Mouse (Mus musculus) midbrain, embryonic 14.5 days (tissue): ENCODE measurements around the gene Galnt15. TPM values are rescaled to one million over a fixed set of nuclear protein-coding genes. Genes with fewer than 3 reads are reported as not detected.

Experiments
- ATAC-seq: fragments of 200-750 bp; cut with Nextera tagmentation; 2 replicates; pipeline ENCODE4 v1.8.0; 2017; ENCODE audit warnings: moderate number of reproducible peaks, moderate library complexity; ENCODE audit not compliant: low FRiP score, low TSS enrichment
- DNase-seq: peaks from one replicate; pipeline ENCODE4 v3.0.0-alpha.2; 2015
- H3K27ac ChIP-seq: fragments of 300-500 bp; sonication (generic); replicated peaks from 2 replicates; pipeline ENCODE4 v1.5.1; 2014; ENCODE audit warnings: mild to moderate bottlenecking, low read depth, low read length, moderate library complexity
- H3K27me3 ChIP-seq: fragments of 300-500 bp; sonication (generic); 2 replicates; pipeline ENCODE4 v1.6.1; 2014; ENCODE audit warnings: low read length, control low read depth, mixed read lengths; ENCODE audit not compliant: control insufficient read depth, insufficient read depth
- H3K36me3 ChIP-seq: fragments of 300-500 bp; sonication (generic); 2 replicates; pipeline ENCODE4 v1.6.1; 2014; ENCODE audit warnings: low read length, control low read depth; ENCODE audit not compliant: control insufficient read depth, insufficient read depth
- H3K4me1 ChIP-seq: fragments of 300-500 bp; sonication (generic); 2 replicates; pipeline ENCODE4 v1.6.1; 2014; ENCODE audit warnings: mild to moderate bottlenecking, antibody characterized with exemption, low read length, control low read depth; ENCODE audit not compliant: control insufficient read depth, insufficient read depth
- H3K4me2 ChIP-seq: fragments of 300-500 bp; sonication (generic); 2 replicates; pipeline ENCODE4 v1.6.1; 2014; ENCODE audit warnings: mild to moderate bottlenecking, low read length, moderate library complexity
- H3K4me3 ChIP-seq: fragments of 300-500 bp; sonication (generic); replicated peaks from 2 replicates; pipeline ENCODE4 v1.5.1; 2014; ENCODE audit warnings: low read depth, low read length
- H3K9ac ChIP-seq: fragments of 300-500 bp; sonication (generic); replicated peaks from 2 replicates; pipeline ENCODE4 v1.6.1; 2014; ENCODE audit warnings: mild to moderate bottlenecking, low read length, moderate library complexity
- H3K9me3 ChIP-seq: fragments of 300-500 bp; sonication (generic); 2 replicates; pipeline ENCODE4 v1.6.1; 2016; ENCODE audit warnings: low read length, control low read depth, mixed read lengths; ENCODE audit not compliant: control insufficient read depth
- WGBS: fragments of 180-500 bp; shearing (Covaris S2); extraction: QIAGEN DNeasy Blood & Tissue Kit; methylation state at CpG from one replicate; pipeline ENCODE4 v1.1.7; 2014; 5-methylcytosine and 5-hydroxymethylcytosine counted together
- polyA plus RNA-seq: library from polyadenylated mRNA; unstranded; fragments of >200 nt; fragmentation: Nextera tagmentation; extraction: Ambion mirVana; gene quantifications from 2 replicates; pipeline ENCODE4 v1.2.1, GENCODE M21; 2014

Galnt15 gene
- polyA plus RNA-seq, 1 experiment from 2014 or later: 0.25 TPM

- Histone ChIP-seq H3K36me3 (no peaks in the 10 kb centered on the region), H3K27ac (no peak overlapping the region), H3K9ac (0 out of 2 replicates have a peak overlapping the region, but pooled peaks have one; percentile 12), H3K4me3 (no peak overlapping the region), H3K4me1 (no peaks in the 10 kb centered on the region), H3K27me3 (no peaks in the 10 kb centered on the region), H3K9me3 (no peaks in the 10 kb centered on the region), H3K4me2 (no peak overlapping the region)
- no peak for DNase-seq
- WGBS: 73% methylated on average over 7 of the region's 7 CpGs
- no peak for ATAC-seq
Observed at GRCm38 (mm10) chr14:32073901-32074300, 45.1 kb downstream of the Galnt15 start.

GRCm38 (mm10) chr14:32076896-32077575 lies 48.2 kb downstream of the Galnt15 start:
- ATAC-seq (no peak; the same call in 1 of the 2 replicates), DNase-seq (peak; percentile 85)
- no peaks in the 10 kb centered on the region for H3K9me3 ChIP-seq
- no peaks in the 10 kb centered on the region for H3K27me3 ChIP-seq
- no peak overlapping the region for H3K4me3 ChIP-seq
- H3K4me1 ChIP-seq: no peaks in the 10 kb centered on the region
- peaks cover 16% of the 10 kb centered on the region for H3K36me3 ChIP-seq
- no peak overlapping the region for H3K27ac ChIP-seq
- H3K9ac ChIP-seq: no peak overlapping the region
- WGBS: 56% methylated on average over 8 of the region's 8 CpGs
- H3K4me2 ChIP-seq: no peak overlapping the region

DNA sequence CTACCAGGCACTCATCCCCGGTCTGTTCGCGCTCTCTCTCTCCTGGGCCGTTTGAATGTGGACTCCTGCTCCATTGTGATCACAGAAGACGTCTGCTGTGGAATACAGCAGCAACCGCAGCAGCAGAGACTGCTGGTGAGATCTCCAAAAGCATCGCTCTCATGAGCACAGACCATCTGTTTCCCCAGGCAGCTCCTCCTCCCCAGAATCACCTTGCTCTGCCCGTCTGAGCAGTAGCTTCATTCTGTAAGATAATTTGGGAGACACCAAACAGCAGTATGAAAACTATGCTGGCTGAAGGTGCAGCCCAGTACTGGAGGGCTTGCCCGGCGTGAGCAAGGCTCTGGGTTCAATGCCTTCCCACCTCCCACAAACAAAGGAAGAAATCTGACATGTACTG lies 52.2 kb downstream of the Galnt15 start:
- Histone ChIP-seq H3K27ac (no peak overlapping the region), H3K9me3 (no peaks in the 10 kb centered on the region), H3K4me2 (no peak overlapping the region), H3K9ac (no peak overlapping the region), H3K4me3 (no peak overlapping the region), H3K36me3 (peaks cover 27% of the 10 kb centered on the region), H3K4me1 (peaks cover 10% of the 10 kb centered on the region), H3K27me3 (no peaks in the 10 kb centered on the region)
- WGBS: 86% methylated on average over 10 of the region's 10 CpGs
- no peak for ATAC-seq
- no peak for DNase-seq

GRCm38 (mm10) chr14:32082891-32083290 lies 54.1 kb downstream of the Galnt15 start:
- no peaks in the 10 kb centered on the region for H3K9me3 ChIP-seq
- ATAC-seq (no peak), DNase-seq (no peak)
- no peak overlapping the region for H3K4me2 ChIP-seq
- H3K27ac ChIP-seq: no peak overlapping the region
- peaks cover 17% of the 10 kb centered on the region for H3K4me1 ChIP-seq
- H3K4me3 ChIP-seq: no peak overlapping the region
- 96% methylated on average over 6 of the region's 6 CpGs for WGBS
- no peak overlapping the region for H3K9ac ChIP-seq
- peaks cover 27% of the 10 kb centered on the region for H3K36me3 ChIP-seq
- H3K27me3 ChIP-seq: no peaks in the 10 kb centered on the region

- H3K9ac ChIP-seq: no peak overlapping the region
- ATAC-seq (no peak), DNase-seq (no peak)
- no peak overlapping the region for H3K27ac ChIP-seq
- H3K36me3 ChIP-seq: peaks cover 27% of the 10 kb centered on the region
- no peaks in the 10 kb centered on the region for H3K27me3 ChIP-seq
- no peak overlapping the region for H3K4me3 ChIP-seq
- 95% methylated on average over 2 of the region's 2 CpGs for WGBS
- H3K4me2 ChIP-seq: no peak overlapping the region
- H3K4me1 ChIP-seq: peaks cover 17% of the 10 kb centered on the region
- H3K9me3 ChIP-seq: no peaks in the 10 kb centered on the region
Observed at GRCm38 (mm10) chr14:32083466-32083865, 54.7 kb downstream of the Galnt15 start.

DNA sequence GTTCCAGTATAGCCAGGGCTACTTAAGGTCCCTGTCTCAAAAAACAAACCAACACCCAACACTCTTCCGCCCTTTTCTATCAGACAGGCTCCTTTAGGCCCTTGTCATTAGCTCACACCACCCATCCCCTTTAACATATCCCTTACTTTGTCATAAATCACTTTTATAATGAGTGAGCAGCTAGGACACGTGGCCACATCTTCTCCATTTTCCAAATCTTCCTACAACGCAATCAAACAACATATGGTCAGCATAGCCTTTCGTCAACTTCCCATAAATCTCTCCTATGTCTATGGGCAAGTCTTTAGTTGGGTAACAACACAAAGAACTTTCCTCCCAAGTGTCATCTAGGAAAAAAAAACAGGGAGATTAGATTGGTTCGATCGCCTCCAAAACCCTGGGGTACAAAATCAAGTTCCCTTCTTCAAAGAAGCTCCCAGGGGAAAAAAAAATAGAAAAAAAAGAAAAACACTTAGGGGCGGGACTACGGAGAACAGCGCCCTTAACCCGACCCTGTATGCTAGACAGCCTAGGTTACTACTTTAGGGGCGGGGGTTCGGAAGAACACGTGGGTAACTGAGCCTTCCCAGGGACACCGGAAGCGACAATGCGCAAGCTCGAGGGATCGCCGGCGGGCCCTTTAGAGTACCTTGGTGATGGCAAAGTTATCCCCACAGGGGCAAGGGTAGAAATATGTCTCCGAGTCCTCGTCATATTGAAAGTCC lies 56.1 kb downstream of the Galnt15 start, which contains the start of gene Oxnad1:
Gene Oxnad1, plus strand, starts transcription at position 614 of the 725 bp plus-strand sequence.
- no peaks in the 10 kb centered on the region for H3K27me3 ChIP-seq
- H3K36me3 ChIP-seq: peaks cover 27% of the 10 kb centered on the region
- DNase-seq: peak; percentile 91
- peak within 1 kb of the TSS; percentile 84 for H3K27ac ChIP-seq
- H3K9ac ChIP-seq: peak within 1 kb of the TSS; percentile 70
- ATAC-seq: peak; percentile 95
- WGBS: 4% methylated on average over 22 of the region's 22 CpGs
- H3K9me3 ChIP-seq: no peaks in the 10 kb centered on the region
- peak within 1 kb of the TSS; percentile 56 for H3K4me3 ChIP-seq
- H3K4me2 ChIP-seq: peak within 1 kb of the TSS; percentile 59
- peaks cover 17% of the 10 kb centered on the region for H3K4me1 ChIP-seq

DNA sequence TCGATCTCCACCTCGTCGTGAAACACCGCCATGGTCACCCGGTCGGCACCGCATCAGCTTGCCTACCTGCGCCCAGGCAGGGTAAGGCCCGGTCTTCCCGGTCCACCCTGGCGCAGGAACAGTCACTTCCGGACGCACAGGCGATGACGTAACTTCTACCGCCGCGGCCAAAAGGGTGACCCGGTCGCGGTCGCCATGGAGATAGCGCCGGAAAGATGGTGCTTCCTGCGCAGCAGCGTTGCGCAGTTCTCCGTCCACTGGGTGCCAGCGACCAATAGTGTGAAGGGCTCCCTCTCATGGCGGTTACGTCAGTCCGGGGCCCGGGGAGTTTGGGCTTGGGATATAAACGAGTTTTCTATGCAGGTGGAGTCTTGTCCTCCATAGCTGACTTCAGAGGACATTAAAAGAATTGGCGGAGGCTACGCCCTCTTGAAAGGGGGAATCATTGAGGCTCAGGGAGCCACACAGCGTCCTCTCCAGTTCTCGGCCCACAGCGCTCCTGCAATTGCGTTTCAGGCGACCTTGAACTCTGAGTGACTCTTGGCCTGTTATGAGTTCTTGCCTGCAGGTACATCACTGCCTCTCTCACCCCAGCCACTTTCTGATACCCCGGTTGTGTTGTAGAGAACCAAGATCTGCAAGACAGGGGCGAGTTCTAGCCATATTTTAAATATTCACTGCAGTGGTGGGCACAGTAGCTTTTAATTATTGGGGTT lies 56.9 kb downstream of the Galnt15 start, which contains the start of gene Dph3:
Gene Dph3, minus strand, starts transcription at position 244 of the 716 bp plus-strand sequence.
- Histone ChIP-seq H3K9ac (peak within 1 kb of the TSS; percentile 70), H3K27me3 (no peaks in the 10 kb centered on the region), H3K9me3 (no peaks in the 10 kb centered on the region), H3K36me3 (peaks cover 24% of the 10 kb centered on the region), H3K4me2 (peak within 1 kb of the TSS; percentile 59), H3K4me3 (peak within 1 kb of the TSS; percentile 56), H3K27ac (peak within 1 kb of the TSS; percentile 84), H3K4me1 (peaks cover 17% of the 10 kb centered on the region)
- DNase-seq (peak; percentile 99), ATAC-seq (peak; percentile 96)
- WGBS: under 1% methylated on average over 43 of the region's 43 CpGs

DNA sequence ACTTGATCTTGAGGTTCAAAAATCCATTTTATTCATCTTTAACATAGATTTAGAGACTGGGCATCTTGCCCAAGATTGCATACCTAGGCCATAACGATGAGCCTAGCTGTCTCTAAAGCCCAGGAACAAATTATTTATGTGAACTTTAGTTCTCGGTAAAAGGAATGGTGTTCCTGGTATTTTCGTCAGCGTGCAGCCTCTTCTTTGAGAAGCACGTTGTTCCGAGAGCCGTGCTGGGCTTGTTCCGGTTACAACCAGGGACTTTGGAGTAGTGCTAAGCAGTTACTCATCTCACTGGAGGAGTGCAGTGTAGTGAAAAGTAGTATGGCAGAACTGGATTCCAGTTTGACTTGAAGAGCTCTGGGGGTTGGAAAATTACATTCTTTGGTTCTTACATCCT lies 57.4 kb downstream of the Galnt15 start:
- Histone ChIP-seq H3K4me1 (peaks cover 17% of the 10 kb centered on the region), H3K36me3 (peaks cover 18% of the 10 kb centered on the region), H3K27ac (no peak overlapping the region), H3K27me3 (no peaks in the 10 kb centered on the region), H3K9me3 (no peaks in the 10 kb centered on the region), H3K9ac (peak overlapping the region; percentile 70), H3K4me2 (peak overlapping the region; percentile 59), H3K4me3 (peak overlapping the region; percentile 56)
- ATAC-seq (no peak), DNase-seq (peak; percentile 10)
- 31% methylated on average over 8 of the region's 8 CpGs for WGBS
